Mouse (Mus musculus) embryonic facial prominence, embryonic 13.5 days (tissue): ENCODE measurements around the gene Irgq. TPM values are rescaled to one million over a fixed set of nuclear protein-coding genes. Genes with fewer than 3 reads are reported as not detected.
A peak's percentile ranks its signal among the peaks of the same experiment; 100 is the strongest.

ENCODE experiments used
- ATAC-seq: fragments of 200-750 bp; cut with Nextera tagmentation; 2 replicates; pipeline ENCODE4 v1.8.0; 2017; ENCODE audit warnings: low read depth; ENCODE audit not compliant: insufficient number of reproducible peaks, insufficient read depth, low FRiP score, low TSS enrichment
- H3K27ac ChIP-seq: fragments of 300-500 bp; sonication (generic); 2 replicates; pipeline ENCODE4 v1.5.1; 2015; ENCODE audit warnings: moderate library complexity, mild to moderate bottlenecking, inconsistent platforms
- H3K27me3 ChIP-seq: fragments of 300-500 bp; sonication (generic); 2 replicates; pipeline ENCODE4 v1.6.1; 2015; ENCODE audit warnings: mild to moderate bottlenecking, inconsistent platforms
- H3K36me3 ChIP-seq: fragments of 300-500 bp; sonication (generic); 2 replicates; pipeline ENCODE4 v1.6.1; 2015; ENCODE audit warnings: mild to moderate bottlenecking, inconsistent platforms
- H3K4me1 ChIP-seq: fragments of 300-500 bp; sonication (generic); 2 replicates; pipeline ENCODE4 v1.6.1; 2015; ENCODE audit warnings: inconsistent platforms
- H3K4me2 ChIP-seq: fragments of 300-500 bp; sonication (generic); 2 replicates; pipeline ENCODE4 v1.6.1; 2015; ENCODE audit warnings: moderate library complexity, mild to moderate bottlenecking, inconsistent platforms
- H3K4me3 ChIP-seq: fragments of 300-500 bp; sonication (generic); 2 replicates; pipeline ENCODE4 v1.5.1; 2015; ENCODE audit warnings: mild to moderate bottlenecking, inconsistent platforms
- H3K9ac ChIP-seq: fragments of 300-500 bp; sonication (generic); 2 replicates; pipeline ENCODE4 v1.6.1; 2015; ENCODE audit warnings: mild to moderate bottlenecking, inconsistent platforms
- H3K9me3 ChIP-seq: fragments of 300-500 bp; sonication (generic); 2 replicates; pipeline ENCODE4 v1.6.1; 2016; ENCODE audit warnings: inconsistent platforms
- WGBS: fragments of 180-500 bp; shearing (Covaris S2); methylation state at CpG from one replicate; pipeline ENCODE4 v1.1.7; 2015; ENCODE audit warnings: mixed read lengths; 5-methylcytosine and 5-hydroxymethylcytosine counted together
- polyA plus RNA-seq: library from polyadenylated mRNA; unstranded; fragments of >200 nt; fragmentation: Nextera tagmentation; extraction: Ambion mirVana; gene quantifications from 2 replicates; pipeline ENCODE4 v1.2.1, GENCODE M21; 2015

Irgq gene
- polyA plus RNA-seq, 1 experiment from 2014 or later = 9.6 TPM

GRCm38 (mm10) chr7:24547534-24548036 lies 17.1 kb downstream of the Irgq start:
- Histone ChIP-seq H3K27me3 (no peaks in the 10 kb centered on the region), H3K9ac (peak overlapping the region; percentile 89), H3K9me3 (no peaks in the 10 kb centered on the region), H3K4me1 (peaks cover 17% of the 10 kb centered on the region), H3K4me2 (peak overlapping the region; percentile 74), H3K4me3 (peak overlapping the region; percentile 83), H3K36me3 (peaks cover 41% of the 10 kb centered on the region), H3K27ac (peak overlapping the region; percentile 80)
- 26% methylated on average over 13 of the region's 13 CpGs for WGBS
- no peak for ATAC-seq

GRCm38 (mm10) chr7:24551985-24552759 lies 21.7 kb downstream of the Irgq start:
- no peaks in the 10 kb centered on the region for H3K27me3 ChIP-seq
- no peak overlapping the region for H3K9ac ChIP-seq
- no peaks in the 10 kb centered on the region for H3K9me3 ChIP-seq
- no peak overlapping the region for H3K27ac ChIP-seq
- peaks cover 79% of the 10 kb centered on the region for H3K36me3 ChIP-seq
- no peak overlapping the region for H3K4me3 ChIP-seq
- H3K4me2 ChIP-seq = no peak overlapping the region
- H3K4me1 ChIP-seq = peaks cover 10% of the 10 kb centered on the region
- WGBS = 90% methylated on average over 12 of the region's 12 CpGs
- no peak for ATAC-seq

GRCm38 (mm10) chr7:24555786-24556185 lies 25.3 kb downstream of the Irgq start:
- Histone ChIP-seq H3K36me3 (peaks cover 74% of the 10 kb centered on the region), H3K4me3 (no peak overlapping the region), H3K9ac (no peak overlapping the region), H3K27me3 (no peaks in the 10 kb centered on the region), H3K4me2 (no peak overlapping the region), H3K27ac (no peak overlapping the region), H3K9me3 (no peaks in the 10 kb centered on the region), H3K4me1 (no peaks in the 10 kb centered on the region)
- WGBS = 90% methylated on average over 10 of the region's 10 CpGs
- ATAC-seq = no peak

GRCm38 (mm10) chr7:24561450-24561849 lies 31.0 kb downstream of the Irgq start:
- H3K36me3 ChIP-seq = peaks cover 70% of the 10 kb centered on the region
- H3K9me3 ChIP-seq = no peaks in the 10 kb centered on the region
- H3K4me1 ChIP-seq = no peaks in the 10 kb centered on the region
- no peak overlapping the region for H3K27ac ChIP-seq
- H3K9ac ChIP-seq = no peak overlapping the region
- 89% methylated on average over 4 of the region's 4 CpGs for WGBS
- H3K4me3 ChIP-seq = no peak overlapping the region
- no peak overlapping the region for H3K4me2 ChIP-seq
- H3K27me3 ChIP-seq = no peaks in the 10 kb centered on the region
- ATAC-seq = no peak

GRCm38 (mm10) chr7:24563191-24563836 lies 32.8 kb downstream of the Irgq start:
- H3K27me3 ChIP-seq = no peaks in the 10 kb centered on the region
- H3K9ac ChIP-seq = no peak overlapping the region
- no peaks in the 10 kb centered on the region for H3K9me3 ChIP-seq
- no peak overlapping the region for H3K4me2 ChIP-seq
- peaks cover 85% of the 10 kb centered on the region for H3K36me3 ChIP-seq
- no peak overlapping the region for H3K4me3 ChIP-seq
- H3K27ac ChIP-seq = no peak overlapping the region
- WGBS = 89% methylated on average over 8 of the region's 8 CpGs
- no peaks in the 10 kb centered on the region for H3K4me1 ChIP-seq
- no peak for ATAC-seq

GRCm38 (mm10) chr7:24563837-24564206 lies 33.3 kb downstream of the Irgq start:
- Histone ChIP-seq H3K36me3 (peaks cover 86% of the 10 kb centered on the region), H3K9me3 (no peaks in the 10 kb centered on the region), H3K27me3 (no peaks in the 10 kb centered on the region), H3K27ac (no peak overlapping the region), H3K4me2 (no peak overlapping the region), H3K9ac (no peak overlapping the region), H3K4me1 (no peaks in the 10 kb centered on the region), H3K4me3 (no peak overlapping the region)
- no peak for ATAC-seq
- 90% methylated on average over 4 of the region's 4 CpGs for WGBS

- WGBS = 58% methylated on average over 6 of the region's 6 CpGs
- no peak overlapping the region for H3K27ac ChIP-seq
- H3K9me3 ChIP-seq = no peaks in the 10 kb centered on the region
- no peak overlapping the region for H3K4me2 ChIP-seq
- ATAC-seq = no peak
- peaks cover 89% of the 10 kb centered on the region for H3K36me3 ChIP-seq
- H3K9ac ChIP-seq = no peak overlapping the region
- no peaks in the 10 kb centered on the region for H3K4me1 ChIP-seq
- H3K4me3 ChIP-seq = no peak overlapping the region
- no peaks in the 10 kb centered on the region for H3K27me3 ChIP-seq
Measured at GRCm38 (mm10) chr7:24564607-24565265, 34.2 kb downstream of the Irgq start.

- Histone ChIP-seq H3K27ac (no peak overlapping the region), H3K9ac (no peak overlapping the region), H3K9me3 (no peaks in the 10 kb centered on the region), H3K36me3 (peaks cover 89% of the 10 kb centered on the region), H3K4me2 (no peak overlapping the region), H3K4me1 (no peaks in the 10 kb centered on the region), H3K27me3 (no peaks in the 10 kb centered on the region), H3K4me3 (no peak overlapping the region)
- ATAC-seq = no peak
- 89% methylated on average over 11 of the region's 11 CpGs for WGBS
Measured at GRCm38 (mm10) chr7:24565627-24566026, 35.1 kb downstream of the Irgq start.

GRCm38 (mm10) chr7:24566206-24566605 lies 35.7 kb downstream of the Irgq start:
- peaks cover 90% of the 10 kb centered on the region for H3K36me3 ChIP-seq
- no peak overlapping the region for H3K9ac ChIP-seq
- no peak overlapping the region for H3K27ac ChIP-seq
- 94% methylated on average over 9 of the region's 9 CpGs for WGBS
- H3K4me3 ChIP-seq = no peak overlapping the region
- H3K4me2 ChIP-seq = no peak overlapping the region
- ATAC-seq = no peak
- H3K27me3 ChIP-seq = no peaks in the 10 kb centered on the region
- no peaks in the 10 kb centered on the region for H3K9me3 ChIP-seq
- no peaks in the 10 kb centered on the region for H3K4me1 ChIP-seq

- Histone ChIP-seq H3K27ac (no peak overlapping the region), H3K36me3 (peaks cover 94% of the 10 kb centered on the region)
Measured at GRCm38 (mm10) chr7:24568512-24568911, 38.0 kb downstream of the Irgq start.

GRCm38 (mm10) chr7:24571071-24571470 lies 40.6 kb downstream of the Irgq start:
- H3K4me3 ChIP-seq = no peak overlapping the region
- H3K9me3 ChIP-seq = no peaks in the 10 kb centered on the region
- no peak overlapping the region for H3K9ac ChIP-seq
- no peak overlapping the region for H3K4me2 ChIP-seq
- H3K27ac ChIP-seq = no peak overlapping the region
- no peaks in the 10 kb centered on the region for H3K4me1 ChIP-seq
- WGBS = 88% methylated on average over 4 of the region's 4 CpGs
- H3K27me3 ChIP-seq = no peaks in the 10 kb centered on the region
- peaks cover 72% of the 10 kb centered on the region for H3K36me3 ChIP-seq
- ATAC-seq = no peak

More at GRCm38 (mm10) chr7:24568512-24568911, 38.0 kb downstream of the Irgq start:
- no peak overlapping the region for H3K4me3 ChIP-seq
- no peaks in the 10 kb centered on the region for H3K27me3 ChIP-seq
- H3K4me2 ChIP-seq = no peak overlapping the region
- H3K9me3 ChIP-seq = no peaks in the 10 kb centered on the region
- no peaks in the 10 kb centered on the region for H3K4me1 ChIP-seq
- no peak for ATAC-seq
- no peak overlapping the region for H3K9ac ChIP-seq
- WGBS = 87% methylated on average over 4 of the region's 4 CpGs
